Mouse (Mus musculus) ZHBTc4 (cell line): ENCODE measurements at regions not wholly inside any gene's neighbourhood (a gene's known extent, or its start where the extent isn't known, plus 50 kb on each side); places are given as distances from the start of the nearest gene placed in this dataset.

ENCODE experiments used
- DNase-seq: peaks from one replicate; pipeline ENCODE4 v3.0.0-alpha.2; 2011; ENCODE audit warnings: low read depth, low spot score

DNA sequence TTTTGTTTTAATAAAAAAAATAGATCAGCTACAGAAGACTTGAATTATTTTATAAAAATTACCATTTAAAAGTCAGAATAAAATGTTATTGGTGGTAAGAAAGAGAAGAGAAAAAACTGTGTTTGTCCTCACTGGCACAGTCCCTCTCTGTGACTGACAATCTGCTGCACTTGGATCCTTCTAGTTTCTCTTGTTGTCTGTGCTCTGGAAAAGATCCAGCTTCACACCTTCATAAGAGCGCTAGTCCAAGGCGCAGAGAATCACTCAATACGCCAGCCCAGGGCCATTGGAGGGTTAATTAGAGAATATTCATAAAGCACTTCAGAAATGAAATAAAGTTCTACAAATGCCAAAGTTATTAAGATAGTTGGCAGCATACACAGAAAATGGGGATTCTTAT, 153.8 kb downstream of the Lmbrd1 start:
- DNase-seq, result no peak

DNA sequence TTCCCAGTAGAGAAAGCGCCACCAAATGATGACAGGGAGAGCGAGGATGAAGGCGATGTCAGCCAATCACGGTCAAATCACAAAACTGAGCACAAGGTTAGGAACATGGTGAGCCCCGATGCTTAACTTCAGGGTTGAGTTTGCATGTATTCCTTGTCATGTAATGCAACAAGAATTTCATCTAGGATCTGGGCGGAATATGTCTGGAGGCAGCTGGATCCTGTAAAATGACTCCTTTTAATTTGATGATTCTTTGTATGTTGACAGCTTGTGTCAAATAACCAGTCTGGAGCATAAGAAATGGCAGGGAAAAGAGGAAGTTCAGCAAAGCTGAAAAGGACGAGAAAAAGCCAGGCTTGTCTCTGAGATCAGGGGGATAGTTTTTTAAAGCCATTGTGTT, 188.4 kb downstream of the Lmbrd1 start:
- DNase-seq, result no peak

DNA sequence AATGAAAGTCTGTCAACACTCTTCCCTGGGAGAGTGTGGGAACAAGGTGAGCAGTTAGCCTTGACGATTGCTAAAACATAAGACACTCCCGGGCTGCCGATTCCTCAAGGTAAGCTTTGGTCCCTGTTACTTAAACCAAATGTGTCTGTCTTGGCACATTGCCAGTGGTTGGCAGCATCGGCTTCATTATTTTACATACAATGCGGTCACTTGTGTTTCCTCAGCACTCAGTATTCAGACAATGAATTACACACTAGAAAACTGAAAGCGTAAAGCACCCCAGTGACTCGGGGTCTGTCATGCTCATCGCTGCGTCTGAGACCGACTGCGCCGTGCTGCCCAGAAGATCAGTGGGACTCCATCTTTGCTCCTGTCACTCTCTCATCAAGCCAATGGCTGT, 191.3 kb downstream of the Lmbrd1 start:
- peak; percentile 10 for DNase-seq

DNA sequence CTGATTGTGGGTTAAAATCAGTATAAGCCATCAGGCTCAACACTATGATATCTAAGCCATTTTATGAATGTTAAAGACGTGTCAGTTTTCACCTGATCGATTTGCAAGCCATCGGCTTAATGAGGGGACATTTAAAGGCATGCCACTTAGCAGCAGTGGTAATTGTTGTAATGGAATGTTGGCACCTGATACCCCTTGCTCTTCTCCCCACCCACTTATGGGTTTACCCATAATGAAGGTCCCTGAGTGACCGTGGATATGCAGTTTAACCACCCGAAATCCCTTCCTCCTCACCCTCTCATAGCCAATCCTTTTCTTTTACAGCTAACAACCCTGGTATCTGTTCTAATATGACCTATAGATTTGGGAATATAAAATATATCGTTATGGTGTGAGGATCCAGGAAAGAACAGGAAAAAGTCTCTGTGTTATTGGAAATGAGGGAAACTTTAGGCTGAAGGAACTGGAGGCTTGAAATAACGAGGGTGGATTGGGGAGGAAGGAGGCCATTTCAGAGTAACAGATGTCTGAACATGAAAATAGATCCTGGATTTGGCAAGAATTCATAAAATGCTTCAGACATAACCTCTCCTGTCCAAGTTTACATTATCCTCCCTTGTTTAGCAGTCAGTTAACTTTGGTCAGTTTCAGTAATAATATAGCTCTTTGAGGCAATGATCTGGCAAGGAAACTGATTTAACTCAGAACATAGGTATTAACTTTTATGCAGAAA, 192.4 kb downstream of the Lmbrd1 start:
- no peak for DNase-seq

DNA sequence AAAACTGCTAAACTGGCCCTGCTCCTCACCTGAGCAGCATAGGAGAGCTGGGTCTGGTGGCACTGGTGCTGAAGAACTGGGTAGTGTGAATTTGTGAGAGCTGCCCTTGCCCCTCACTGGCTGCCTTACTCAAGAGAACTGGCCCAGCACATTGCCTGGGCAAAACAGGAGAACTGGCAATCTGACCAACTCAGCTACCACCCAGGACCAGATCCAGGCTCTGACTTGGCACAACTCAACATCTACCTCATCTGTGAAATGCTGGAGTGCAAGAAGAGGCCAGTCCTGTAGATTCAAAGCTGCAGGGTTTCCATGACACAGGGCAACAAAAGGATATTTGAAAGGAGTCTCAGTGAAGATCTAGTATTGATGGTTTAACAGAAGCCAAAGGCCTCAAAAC, 198.6 kb downstream of the Lmbrd1 start:
- no peak for DNase-seq

DNA sequence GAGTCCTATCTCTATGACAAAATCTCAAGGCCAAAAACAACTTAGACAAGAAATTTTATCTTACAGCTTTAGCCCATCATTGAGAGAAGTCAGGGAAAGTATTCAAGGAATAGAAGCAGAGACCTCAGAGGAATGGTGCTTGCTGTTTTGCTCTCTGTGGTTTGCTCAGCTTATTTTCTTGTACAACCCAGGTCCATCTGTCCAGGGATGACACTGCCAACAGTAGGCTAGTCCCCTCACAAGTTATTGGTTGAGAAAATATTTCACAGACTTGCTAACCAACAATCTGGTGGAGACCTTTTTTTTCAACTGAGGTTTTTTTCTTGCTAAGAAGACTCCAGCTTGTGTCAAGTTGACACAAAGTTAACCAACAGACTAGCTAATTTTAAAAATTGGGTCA, 205.2 kb downstream of the Lmbrd1 start:
- no peak for DNase-seq

DNA sequence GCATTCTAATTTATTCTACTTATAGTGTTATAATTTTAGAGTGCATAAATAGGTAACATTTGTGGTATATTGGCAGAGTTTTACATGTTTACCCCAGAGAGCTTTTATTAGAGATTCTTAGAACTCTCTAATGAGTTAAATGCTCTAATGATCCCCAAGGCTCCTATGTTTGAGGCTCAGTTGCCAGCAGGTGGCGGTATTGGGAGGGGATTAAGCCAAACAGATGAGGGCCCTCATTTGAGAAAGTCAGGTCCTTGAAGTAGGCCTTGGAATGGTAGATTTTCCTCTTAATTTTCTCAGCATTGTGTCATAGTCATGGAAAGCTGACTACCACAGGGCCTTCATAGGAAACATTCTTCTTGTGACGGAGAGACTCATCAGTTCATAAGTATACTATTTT, 222.8 kb downstream of the Lmbrd1 start:
- DNase-seq, result peak; percentile 59

DNA sequence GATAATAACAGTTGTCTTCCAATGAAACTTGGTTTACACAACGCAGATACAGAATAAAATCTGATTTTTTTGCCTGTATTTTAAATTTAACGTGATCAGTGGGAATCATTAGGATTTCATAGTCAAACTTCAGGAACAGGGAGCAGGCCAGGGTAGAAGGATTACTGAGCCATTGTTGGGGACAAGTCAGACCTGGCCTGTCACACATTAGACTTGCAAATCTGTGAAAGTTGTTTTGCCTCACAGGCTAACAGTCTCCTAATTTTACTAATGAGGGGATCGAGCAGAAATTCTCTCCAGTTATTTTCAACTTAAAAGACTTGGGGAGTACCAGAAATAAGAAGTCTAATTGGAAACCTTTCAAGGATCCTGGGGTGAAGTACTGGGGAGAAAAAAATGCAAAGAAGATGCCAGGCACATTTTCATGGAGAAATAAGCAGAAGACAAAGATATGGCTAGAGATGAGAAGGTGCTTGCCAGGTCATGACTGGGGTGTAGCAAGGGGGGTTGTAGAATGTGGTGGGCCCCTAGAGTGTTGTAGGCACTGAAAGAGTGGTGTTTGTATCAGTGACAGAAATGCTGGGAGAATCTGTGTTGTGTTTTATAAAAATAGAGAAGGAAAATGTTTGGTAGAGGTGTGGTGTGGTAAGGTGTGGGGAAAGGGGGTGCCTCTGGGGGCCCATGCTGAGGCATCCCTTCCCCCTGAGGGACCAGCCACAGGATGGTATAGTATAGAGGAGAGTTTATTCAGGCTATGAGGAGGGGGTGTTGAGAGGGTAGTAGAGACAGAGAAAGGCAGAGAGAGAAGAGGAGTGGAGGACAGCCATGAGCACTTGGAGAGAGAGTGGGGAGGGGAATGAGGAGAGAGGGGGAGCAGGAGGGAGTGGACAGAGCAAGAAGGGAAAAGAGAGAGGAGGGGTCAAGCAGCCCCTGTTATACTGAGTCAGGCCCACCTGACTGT, 260.2 kb downstream of the Lmbrd1 start:
- DNase-seq, result no peak

DNA sequence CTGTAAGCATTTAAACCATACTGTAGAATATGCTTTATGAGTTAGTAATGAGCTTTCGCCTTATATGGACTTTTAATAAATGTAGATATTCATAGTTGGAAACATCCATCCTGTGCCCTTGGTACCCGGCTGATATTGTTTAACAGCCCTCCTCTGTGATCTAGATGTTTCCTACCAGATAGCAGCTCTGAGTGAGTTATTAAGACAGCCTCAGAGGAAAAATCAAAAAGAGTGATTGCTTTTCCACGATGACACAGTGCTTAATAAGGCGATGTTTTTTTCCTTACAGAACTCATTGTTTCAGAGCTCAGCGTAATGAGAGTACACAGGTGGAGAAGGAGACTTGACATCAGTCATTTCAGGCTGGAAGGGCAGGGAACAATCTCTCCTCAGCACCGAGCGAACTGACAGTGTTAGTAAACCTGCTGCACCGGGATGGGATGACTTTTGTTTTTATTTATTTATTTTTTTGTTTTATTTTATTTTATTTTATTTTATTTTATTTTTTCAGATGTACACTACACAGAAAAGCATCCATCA, 264.4 kb downstream of the Lmbrd1 start:
- DNase-seq, result no peak

DNA sequence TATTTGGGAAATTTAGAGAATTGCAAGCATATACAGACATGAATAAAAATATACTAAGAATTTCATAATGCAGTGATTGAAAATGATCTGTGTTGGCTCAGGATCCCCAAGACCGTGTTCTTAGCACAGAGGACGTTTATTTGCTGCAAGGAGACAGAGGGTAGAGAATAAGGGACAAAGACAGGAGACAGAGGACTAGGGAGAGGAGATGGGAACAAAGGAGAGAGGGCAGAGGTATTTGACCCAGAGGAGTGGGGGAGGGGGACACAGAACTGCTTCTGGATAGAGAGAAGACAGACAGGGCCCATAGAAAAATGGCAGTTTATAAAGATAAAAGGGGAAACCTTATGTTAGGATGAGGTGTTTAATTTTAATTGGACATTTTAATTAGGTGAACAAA, 265.0 kb downstream of the Lmbrd1 start:
- DNase-seq, result no peak

DNA sequence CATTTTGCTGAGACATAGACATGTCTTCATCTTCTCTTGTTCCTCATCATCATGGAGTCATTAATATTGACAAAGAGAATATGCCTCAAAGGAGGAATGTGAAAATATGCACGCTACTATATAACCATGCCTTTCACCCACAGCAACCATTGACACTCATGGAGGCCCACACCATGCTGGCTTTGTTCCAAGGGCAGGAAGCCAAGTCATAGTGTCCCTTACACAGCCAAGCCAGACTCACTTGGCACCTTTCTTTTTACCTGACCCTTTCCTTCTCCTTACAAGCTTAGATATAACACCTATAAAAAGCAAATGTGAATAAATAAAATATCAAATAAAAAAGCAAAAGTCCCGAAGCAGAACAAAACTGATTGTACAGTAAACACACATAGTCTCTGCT, 294.3 kb downstream of the Lmbrd1 start:
- DNase-seq, result no peak

DNA sequence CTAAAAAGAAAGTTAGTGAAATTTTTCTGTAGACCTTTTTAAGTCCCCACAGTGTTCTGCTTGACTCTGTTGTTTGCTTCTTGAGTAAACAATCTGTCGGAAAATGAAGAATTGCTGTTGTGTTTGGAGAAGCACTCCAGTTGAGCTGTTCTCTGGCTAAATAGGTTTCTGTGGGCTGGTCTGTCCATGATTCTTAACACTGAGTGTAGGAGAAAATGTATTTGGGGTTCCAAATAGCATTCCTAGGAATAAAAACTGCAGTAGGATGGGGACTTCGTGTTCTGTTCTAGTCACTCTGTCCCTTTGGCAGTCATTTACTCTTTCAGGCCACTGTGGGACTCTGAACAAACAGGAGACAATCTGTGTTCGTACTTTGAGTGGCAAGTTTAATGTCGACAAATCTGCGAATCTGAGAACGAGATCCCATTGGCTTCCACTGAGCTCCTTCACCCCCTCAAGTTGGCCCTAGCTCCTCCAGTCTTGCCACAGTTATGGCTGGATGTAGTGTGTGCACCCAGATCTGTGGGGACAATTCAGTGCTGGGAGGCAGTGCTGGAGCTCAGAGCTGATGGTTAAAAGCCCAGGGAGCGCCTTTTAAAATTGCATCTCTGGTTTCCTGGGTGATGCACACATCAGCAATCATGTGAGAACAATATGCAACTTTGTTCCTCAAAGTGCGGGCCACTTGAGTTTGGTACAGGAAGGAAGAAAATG, 330.2 kb downstream of the Lmbrd1 start:
- no peak for DNase-seq

DNA sequence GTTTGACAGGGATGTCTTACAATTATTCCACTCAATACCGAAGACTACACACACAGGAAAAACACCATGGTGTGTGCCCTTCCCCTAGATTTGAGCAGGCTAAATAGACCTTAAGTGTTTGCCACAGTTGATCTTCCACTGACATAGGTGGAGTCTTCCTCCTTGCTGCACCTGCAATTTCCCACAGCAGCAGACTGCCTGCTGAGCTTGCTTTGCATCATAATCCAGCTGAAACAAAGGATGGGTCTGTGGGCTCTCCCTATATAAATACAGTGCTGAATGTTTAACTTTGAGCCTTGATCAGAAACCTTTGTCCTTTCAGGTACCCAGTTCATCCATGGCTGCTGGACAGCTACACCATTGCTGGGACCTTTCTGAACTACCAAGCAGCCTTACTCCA, 334.3 kb downstream of the Lmbrd1 start:
- peak; percentile 85 for DNase-seq
